ENCODE assay signal across 8 mouse cellular contexts in genomic region chr11:3267133-3267532, GRCm38 (mm10). TPM values are rescaled to one million over a fixed set of nuclear protein-coding genes. Genes with fewer than 3 reads are reported as not detected.
A peak's percentile ranks its signal among the peaks of the same experiment; 100 is the strongest.
DNase-seq lines count a peak whose midpoint lies in the region; ATAC-seq and TF ChIP-seq lines count a peak whose summit lies in the region.

No protein-coding gene starts in this region.

- no peaks in the 10 kb centered on the region for H3K9me3 ChIP-seq in heart, embryonic 10.5 days
- no peaks in the 10 kb centered on the region for H3K9me3 ChIP-seq in ES-E14 (ENCODE audit: control insufficient read depth, insufficient read depth, low read depth, low read length)
- no peaks in the 10 kb centered on the region for H3K9me3 ChIP-seq in hindbrain, embryonic 11.5 days (ENCODE audit: control insufficient read depth, low read length)

- peaks cover 9% of the 10 kb centered on the region for H3K4me1 ChIP-seq in heart, embryonic 10.5 days
- peaks cover 5 to 15% of the 10 kb centered on the region in 2 experiments for H3K4me1 ChIP-seq in ES-E14 (ENCODE audit: control insufficient read depth in 2 of 2, insufficient read depth in 2 of 2, low read length in 2 of 2, poor library complexity in 1 of 2)
- H3K4me1 ChIP-seq in hindbrain, embryonic 11.5 days (replicated peaks; ENCODE audit: control insufficient read depth, insufficient read depth, low read length): 0 out of 2 replicates have a peak, but pooled peaks cover 2% of the 10 kb centered on the region

- no peak for DNase-seq in heart, embryonic 10.5 days (ENCODE audit: low spot score)
- DNase-seq in heart, adult 9 months (ENCODE audit: low spot score in 2 of 2): no peak
- no peak for DNase-seq in ES-E14 (ENCODE audit: low read depth, low spot score)
- no peak for DNase-seq in hindbrain, embryonic 11.5 days (ENCODE audit: low spot score)
- no peak for DNase-seq in left cerebral cortex, postnatal 36 days (ENCODE audit: low spot score in 2 of 2)
- DNase-seq in spleen, adult 18-20 months: no peak
- no peak for DNase-seq in left cerebral cortex, postnatal 25 days (ENCODE audit: low spot score in 2 of 2)

- 0 out of 2 replicates have a peak, but pooled peaks have one; percentile 3 for ATAC-seq in hindbrain, embryonic 11.5 days (ENCODE audit: low FRiP score)
- ATAC-seq in megakaryocyte progenitor cell, adult 5-6 weeks (replicated peaks; ENCODE audit: poor library complexity): peak; percentile 33; the same call in 1 of the 2 replicates

- peak overlapping the region; percentile 77 for H3K4me3 ChIP-seq in heart, embryonic 10.5 days
- peak overlapping the region; percentile 71 to 73 for H3K4me3 ChIP-seq in ES-E14 (ENCODE audit: insufficient read depth in 1 of 2, low read depth in 1 of 2, low read length in 2 of 2, poor library complexity in 1 of 2, severe bottlenecking in 1 of 2)
- H3K4me3 ChIP-seq in hindbrain, embryonic 11.5 days (ENCODE audit: low read depth, low read length): peak overlapping the region; percentile 76

- peak overlapping the region; percentile 95 for H3K27ac ChIP-seq in heart, embryonic 10.5 days
- H3K27ac ChIP-seq in ES-E14 (ENCODE audit: insufficient read depth, low read depth, low read length, poor library complexity, severe bottlenecking): no peak overlapping the region; the same call in 1 of the 2 replicates
- H3K27ac ChIP-seq in hindbrain, embryonic 11.5 days (ENCODE audit: low read depth, low read length): peak overlapping the region; percentile 91; the same call in 1 of the 2 replicates

- intact Hi-C loops in left cerebral cortex, postnatal 36 days (cut with DNase I): no loop called here
- intact Hi-C loops in left cerebral cortex, postnatal 25 days (cut with DNase I): loop anchor here (2.0 kb wide), 1 partner anchor 64 kb away; the partner anchor contains the start of gene Pik3ip1

- peaks cover 20% of the 10 kb centered on the region for H3K36me3 ChIP-seq in heart, embryonic 10.5 days
- peaks cover 8% of the 10 kb centered on the region; the same call in 1 of the 2 replicates for H3K36me3 ChIP-seq in ES-E14 (ENCODE audit: control insufficient read depth, insufficient read depth, low read length, poor library complexity, severe bottlenecking)
- no peaks in the 10 kb centered on the region for H3K36me3 ChIP-seq in hindbrain, embryonic 11.5 days (ENCODE audit: control insufficient read depth, insufficient read depth, low read length)

- peak overlapping the region; percentile 44 for H3K4me2 ChIP-seq in hindbrain, embryonic 11.5 days (replicated peaks; ENCODE audit: low read depth, low read length)

- no peaks in the 10 kb centered on the region for H3K27me3 ChIP-seq in heart, embryonic 10.5 days (ENCODE audit: insufficient read depth, poor library complexity, severe bottlenecking)
- no peaks in the 10 kb centered on the region for H3K27me3 ChIP-seq in hindbrain, embryonic 11.5 days (ENCODE audit: control insufficient read depth, insufficient read depth, low read length)

- WGBS in heart, embryonic 10.5 days: 47% methylated on average over 7 of the region's 7 CpGs
- WGBS in hindbrain, embryonic 11.5 days: 63% methylated on average over 7 of the region's 7 CpGs

- in situ Hi-C loops in ES-E14 (cut with MboI; ENCODE audit: low sequenced_read_pairs in 2 of 2, unreplicated experiment in 2 of 2): no loop called here

- no peak overlapping the region; the same call in 1 of the 2 replicates for H3K9ac ChIP-seq in ES-E14 (ENCODE audit: insufficient read depth, low read depth, low read length, poor library complexity, severe bottlenecking)
- peak overlapping the region; percentile 64; the same call in 1 of the 2 replicates for H3K9ac ChIP-seq in hindbrain, embryonic 11.5 days (ENCODE audit: low read depth, low read length)

TF ChIP-seq in ES-E14, 5 proteins besides CTCF, POLR2A, EP300 and RAD21:
- TF ChIP-seq CHD2 (IDR thresholded peaks at IDR 0.05; ENCODE audit: low read depth, low read length): no peak
- peak; percentile 67 for TF ChIP-seq ZNF384 (IDR thresholded peaks at IDR 0.05; ENCODE audit: low read depth, low read length)
TF ChIP-seq in ES-E14: peak in this region for 1.

RNA-seq across cellular contexts. Expression of gene Drg1, which starts 0.9 kb away (rescaled TPM):
- polyA plus RNA-seq in heart, embryonic 10.5 days (2016; fragmentation: Nextera tagmentation; extraction: Ambion mirVana): 217 and 263 TPM in 2 replicates
- total RNA-seq in ES-E14 (2012; rRNA removed): 119 and 180 TPM in 2 replicates
- polyA plus RNA-seq in hindbrain, embryonic 11.5 days (2014; fragmentation: Nextera tagmentation; extraction: Ambion mirVana): 321 and 329 TPM in 2 replicates
- 253 and 258 TPM in 2 replicates for total RNA-seq in megakaryocyte progenitor cell, adult 5-6 weeks (2015)
- total RNA-seq in megakaryocyte progenitor cell, adult 5-6 weeks (2017): 196 and 234 TPM in 2 replicates
- 10 to 100 TPM; 86.5 to 91.1 TPM for total RNA-seq in left cerebral cortex, postnatal 36 days (2021)
- 10 to 100 TPM; 86.8 to 97.5 TPM for total RNA-seq in left cerebral cortex, postnatal 25 days (2021)

RNA-seq across cellular contexts. Expression of gene Patz1, which starts 21.5 kb away (rescaled TPM):
- 32.0 and 49.1 TPM in 2 replicates for polyA plus RNA-seq in heart, embryonic 10.5 days (2016; fragmentation: Nextera tagmentation; extraction: Ambion mirVana)
- 61.8 and 63.5 TPM in 2 replicates for total RNA-seq in ES-E14 (2012; rRNA removed)
- polyA plus RNA-seq in hindbrain, embryonic 11.5 days (2014; fragmentation: Nextera tagmentation; extraction: Ambion mirVana): 91.2 and 97.0 TPM in 2 replicates
- total RNA-seq in megakaryocyte progenitor cell, adult 5-6 weeks (2015): 69.4 and 77.3 TPM in 2 replicates
- 66.4 and 72.5 TPM in 2 replicates for total RNA-seq in megakaryocyte progenitor cell, adult 5-6 weeks (2017)
- 10 to 100 TPM; 48.3 to 49.2 TPM for total RNA-seq in left cerebral cortex, postnatal 36 days (2021)
- total RNA-seq in left cerebral cortex, postnatal 25 days (2021): 10 to 100 TPM; 40.6 to 40.9 TPM
